Mouse (Mus musculus) MEL (cell line): ENCODE measurements around the gene Naa60.

Experiments used
- CTCF ChIP-seq, 3 experiments: IDR thresholded peaks in 2 of 3; conservative IDR thresholded peaks in 1 of 3; 2 replicates each; pipeline ENCODE4 v1.5.1; 2011 to 2012; ENCODE audit warnings: low read length in 3 of 3, low read depth in 2 of 3, mild to moderate bottlenecking in 2 of 3, improper control_type of control experiment in 1 of 3, inconsistent platforms in 1 of 3, mixed read lengths in 1 of 3, moderate library complexity in 1 of 3; ENCODE audit not compliant: control insufficient read depth in 1 of 3, insufficient read depth in 1 of 3, poor library complexity in 1 of 3, severe bottlenecking in 1 of 3
- ELF1 ChIP-seq: IDR thresholded peaks from 2 replicates; pipeline ENCODE4 v1.6.1; 2014; ENCODE audit warnings: low read depth, mild to moderate bottlenecking, inconsistent platforms, low read length, improper control_type of control experiment, moderate library complexity
- EP300 ChIP-seq, 2 experiments: IDR thresholded peaks; 2 replicates each; pipeline ENCODE4 v1.6.1; 2011; ENCODE audit warnings: improper control_type of control experiment in 2 of 2, low read length in 2 of 2, low read depth in 1 of 2, mild to moderate bottlenecking in 1 of 2
- KAT2A ChIP-seq: conservative IDR thresholded peaks from 2 replicates; pipeline ENCODE4 v1.6.1; 2012; ENCODE audit warnings: low read depth, low read length, improper control_type of control experiment, inconsistent platforms
- MAX ChIP-seq: IDR thresholded peaks from 2 replicates; pipeline ENCODE4 v1.6.1; 2011; ENCODE audit warnings: low read length, improper control_type of control experiment
- POLR2A ChIP-seq, 2 experiments: IDR thresholded peaks; 2 replicates each; pipeline ENCODE4 v1.6.1; 2011 to 2012; ENCODE audit warnings: low read length in 2 of 2, mild to moderate bottlenecking in 2 of 2, control low read depth in 1 of 2, improper control_type of control experiment in 1 of 2, low read depth in 1 of 2, moderate library complexity in 1 of 2; ENCODE audit not compliant: control insufficient read depth in 1 of 2, insufficient read depth in 1 of 2, poor library complexity in 1 of 2
- USF1 ChIP-seq: IDR thresholded peaks from 2 replicates; pipeline ENCODE4 v1.6.1; 2014; ENCODE audit warnings: low read depth, mild to moderate bottlenecking, inconsistent platforms, low read length, improper control_type of control experiment, moderate library complexity
- ZNF384 ChIP-seq: IDR thresholded peaks from 2 replicates; pipeline ENCODE4 v1.6.1; 2012; ENCODE audit warnings: low read depth, mild to moderate bottlenecking, inconsistent platforms, low read length, improper control_type of control experiment

- TF ChIP-seq EP300 (IDR thresholded peaks at IDR 0.05; ENCODE audit: low read depth in 1 of 2, low read length in 2 of 2), result no peak
- no peak for TF ChIP-seq CTCF (IDR thresholded peaks at IDR 0.05 in 2 of 3, conservative IDR thresholded peaks at IDR 0.05 in 1 of 3; ENCODE audit: control insufficient read depth in 1 of 3, insufficient read depth in 1 of 3, low read depth in 2 of 3, low read length in 3 of 3, poor library complexity in 1 of 3, severe bottlenecking in 1 of 3)
- TF ChIP-seq ELF1, result no peak
- no peak for TF ChIP-seq POLR2A (IDR thresholded peaks at IDR 0.05; ENCODE audit: control insufficient read depth in 1 of 2, insufficient read depth in 1 of 2, low read depth in 1 of 2, low read length in 2 of 2, poor library complexity in 1 of 2)
- TF ChIP-seq ZNF384, result no peak
- no peak for TF ChIP-seq KAT2A
- TF ChIP-seq USF1, result no peak
- no peak for TF ChIP-seq MAX
Observed at GRCm38 (mm10) chr16:3854437-3855182, 17.6 kb upstream of the Naa60 start.
